Mouse (Mus musculus) limb, embryonic 12.5 days (tissue): ENCODE measurements around the gene Sema6d. TPM values are rescaled to one million over a fixed set of nuclear protein-coding genes. Genes with fewer than 3 reads are reported as not detected.

Experiments used
- ATAC-seq: fragments of 200-750 bp; cut with Nextera tagmentation; 2 replicates; pipeline ENCODE4 v1.8.0; 2017; ENCODE audit warnings: low read depth, moderate TSS enrichment; ENCODE audit not compliant: insufficient number of reproducible peaks, insufficient read depth, low FRiP score, low TSS enrichment
- H3K27ac ChIP-seq: fragments of 300-500 bp; sonication (generic); 2 replicates; pipeline ENCODE4 v1.5.1; 2016; ENCODE audit warnings: mild to moderate bottlenecking, moderate library complexity
- H3K27me3 ChIP-seq: fragments of 300-500 bp; sonication (generic); 2 replicates; pipeline ENCODE4 v1.6.1; 2016; ENCODE audit warnings: mild to moderate bottlenecking, moderate library complexity
- H3K36me3 ChIP-seq: fragments of 300-500 bp; sonication (generic); 2 replicates; pipeline ENCODE4 v1.6.1; 2016; ENCODE audit warnings: mild to moderate bottlenecking, moderate library complexity
- H3K4me1 ChIP-seq: fragments of 300-500 bp; sonication (generic); replicated peaks from 2 replicates; pipeline ENCODE4 v1.6.1; 2016
- H3K4me2 ChIP-seq: fragments of 300-500 bp; sonication (generic); 2 replicates; pipeline ENCODE4 v1.6.1; 2016; ENCODE audit warnings: mild to moderate bottlenecking, moderate library complexity
- H3K4me3 ChIP-seq: fragments of 300-500 bp; sonication (generic); replicated peaks from 2 replicates; pipeline ENCODE4 v1.5.1; 2016; ENCODE audit warnings: mild to moderate bottlenecking
- H3K9ac ChIP-seq: fragments of 300-500 bp; sonication (generic); replicated peaks from 2 replicates; pipeline ENCODE4 v1.6.1; 2016; ENCODE audit warnings: mild to moderate bottlenecking, moderate library complexity
- H3K9me3 ChIP-seq: fragments of 300-500 bp; sonication (generic); 2 replicates; pipeline ENCODE4 v1.6.1; 2016; ENCODE audit warnings: mild to moderate bottlenecking, moderate library complexity
- WGBS: fragments of 180-500 bp; shearing (Covaris S2); methylation state at CpG from one replicate; pipeline ENCODE4 v1.1.7; 2016; 5-methylcytosine and 5-hydroxymethylcytosine counted together
- polyA plus RNA-seq: library from polyadenylated mRNA; unstranded; fragments of >200 nt; fragmentation: Nextera tagmentation; extraction: Ambion mirVana; gene quantifications from 2 replicates; pipeline ENCODE4 v1.2.1, GENCODE M21; 2016

Gene Sema6d
- polyA plus RNA-seq, 1 experiment from 2014 or later, result 6.7 TPM

- Histone ChIP-seq H3K4me1 (no peaks in the 10 kb centered on the region), H3K4me2 (no peak overlapping the region), H3K27ac (no peak overlapping the region), H3K27me3 (no peaks in the 10 kb centered on the region), H3K9me3 (no peaks in the 10 kb centered on the region), H3K4me3 (no peak overlapping the region), H3K9ac (no peak overlapping the region), H3K36me3 (no peaks in the 10 kb centered on the region)
- ATAC-seq, result no peak
- WGBS, result 69% methylated on average over 2 of the region's 2 CpGs
Observed at GRCm38 (mm10) chr2:124562091-124562490, 472.3 kb downstream of the Sema6d start.

GRCm38 (mm10) chr2:124563759-124564158 lies 474.0 kb downstream of the Sema6d start:
- Histone ChIP-seq H3K9me3 (no peaks in the 10 kb centered on the region), H3K27ac (no peak overlapping the region), H3K4me2 (no peak overlapping the region), H3K27me3 (no peaks in the 10 kb centered on the region), H3K4me1 (no peaks in the 10 kb centered on the region), H3K4me3 (no peak overlapping the region), H3K9ac (no peak overlapping the region), H3K36me3 (no peaks in the 10 kb centered on the region)
- no peak for ATAC-seq
- WGBS, result 78% methylated on average over 5 of the region's 5 CpGs

GRCm38 (mm10) chr2:124573734-124574133 lies 484.0 kb downstream of the Sema6d start:
- H3K36me3 ChIP-seq, result no peaks in the 10 kb centered on the region
- no peak overlapping the region for H3K9ac ChIP-seq
- 78% methylated on average over 4 of the region's 4 CpGs for WGBS
- H3K4me2 ChIP-seq, result no peak overlapping the region
- H3K4me1 ChIP-seq, result no peaks in the 10 kb centered on the region
- H3K27ac ChIP-seq, result no peak overlapping the region
- no peak for ATAC-seq
- no peaks in the 10 kb centered on the region for H3K27me3 ChIP-seq
- H3K9me3 ChIP-seq, result no peaks in the 10 kb centered on the region
- H3K4me3 ChIP-seq, result no peak overlapping the region

- 88% methylated on average over 2 of the region's 2 CpGs for WGBS
- Histone ChIP-seq H3K27me3 (no peaks in the 10 kb centered on the region), H3K4me3 (no peak overlapping the region), H3K36me3 (no peaks in the 10 kb centered on the region), H3K4me2 (no peak overlapping the region), H3K9me3 (no peaks in the 10 kb centered on the region), H3K27ac (no peak overlapping the region), H3K9ac (no peak overlapping the region), H3K4me1 (no peaks in the 10 kb centered on the region)
- no peak for ATAC-seq
Observed at GRCm38 (mm10) chr2:124576053-124576452, 486.3 kb downstream of the Sema6d start.

- H3K4me2 ChIP-seq, result no peak overlapping the region
- H3K4me3 ChIP-seq, result no peak overlapping the region
- no peak overlapping the region for H3K9ac ChIP-seq
- H3K27ac ChIP-seq, result no peak overlapping the region
- ATAC-seq, result no peak
- H3K4me1 ChIP-seq, result no peaks in the 10 kb centered on the region
- H3K36me3 ChIP-seq, result no peaks in the 10 kb centered on the region
- WGBS, result 70% methylated on average over 7 of the region's 7 CpGs
- no peaks in the 10 kb centered on the region for H3K9me3 ChIP-seq
- no peaks in the 10 kb centered on the region; the same call in 1 of the 2 replicates for H3K27me3 ChIP-seq
Observed at GRCm38 (mm10) chr2:124583561-124583960, 493.8 kb downstream of the Sema6d start.

GRCm38 (mm10) chr2:124592750-124593149 lies 503.0 kb downstream of the Sema6d start:
- Histone ChIP-seq H3K9ac (no peak overlapping the region), H3K9me3 (no peaks in the 10 kb centered on the region), H3K4me3 (no peak overlapping the region), H3K36me3 (no peaks in the 10 kb centered on the region), H3K4me2 (no peak overlapping the region), H3K4me1 (no peaks in the 10 kb centered on the region), H3K27me3 (no peaks in the 10 kb centered on the region), H3K27ac (no peak overlapping the region)
- ATAC-seq, result no peak
- WGBS, result 90% methylated on average over 4 of the region's 4 CpGs

- Histone ChIP-seq H3K36me3 (no peaks in the 10 kb centered on the region), H3K27me3 (peaks cover 9% of the 10 kb centered on the region; the same call in 1 of the 2 replicates), H3K9ac (no peak overlapping the region), H3K4me3 (no peak overlapping the region), H3K4me1 (peaks cover 10% of the 10 kb centered on the region; the same call in 1 of the 2 replicates), H3K4me2 (no peak overlapping the region), H3K27ac (no peak overlapping the region), H3K9me3 (no peaks in the 10 kb centered on the region)
- no peak for ATAC-seq
- whole genome bisulfite sequencing, result 75% methylated on average over 3 of the region's 3 CpGs
Observed at GRCm38 (mm10) chr2:124599014-124599413, 509.2 kb downstream of the Sema6d start.

GRCm38 (mm10) chr2:124601702-124602378 lies 512.1 kb downstream of the Sema6d start:
- Histone ChIP-seq H3K27me3 (peaks cover 9% of the 10 kb centered on the region; the same call in 1 of the 2 replicates), H3K9ac (no peak overlapping the region), H3K9me3 (no peaks in the 10 kb centered on the region), H3K4me1 (peaks cover 10% of the 10 kb centered on the region; the same call in 1 of the 2 replicates), H3K27ac (no peak overlapping the region), H3K4me3 (no peak overlapping the region), H3K4me2 (no peak overlapping the region), H3K36me3 (no peaks in the 10 kb centered on the region)
- 65% methylated on average over 9 of the region's 9 CpGs for WGBS
- no peak for ATAC-seq

- H3K4me1 ChIP-seq, result peaks cover 10% of the 10 kb centered on the region; the same call in 1 of the 2 replicates
- H3K9ac ChIP-seq, result no peak overlapping the region
- no peak for ATAC-seq
- H3K36me3 ChIP-seq, result no peaks in the 10 kb centered on the region
- 0 out of 2 replicates have a peak overlapping the region, but pooled peaks have one; percentile 1 for H3K27ac ChIP-seq
- no peak overlapping the region for H3K4me3 ChIP-seq
- no peaks in the 10 kb centered on the region for H3K9me3 ChIP-seq
- WGBS, result 55% methylated on average over 8 of the region's 8 CpGs
- H3K27me3 ChIP-seq, result peaks cover 12% of the 10 kb centered on the region
- no peak overlapping the region for H3K4me2 ChIP-seq
Observed at GRCm38 (mm10) chr2:124602379-124602913, 512.7 kb downstream of the Sema6d start.

- 80% methylated on average over 1 of the region's 1 CpGs for WGBS
- H3K9ac ChIP-seq, result no peak overlapping the region
- H3K9me3 ChIP-seq, result no peaks in the 10 kb centered on the region
- peaks cover 27% of the 10 kb centered on the region for H3K27me3 ChIP-seq
- H3K36me3 ChIP-seq, result no peaks in the 10 kb centered on the region
- no peak overlapping the region for H3K27ac ChIP-seq
- no peak for ATAC-seq
- H3K4me2 ChIP-seq, result no peak overlapping the region
- no peak overlapping the region for H3K4me3 ChIP-seq
- peaks cover 14% of the 10 kb centered on the region; the same call in 1 of the 2 replicates for H3K4me1 ChIP-seq
Observed at GRCm38 (mm10) chr2:124605341-124605740, 515.6 kb downstream of the Sema6d start.

GRCm38 (mm10) chr2:124607986-124608385 lies 518.2 kb downstream of the Sema6d start:
- H3K36me3 ChIP-seq, result no peaks in the 10 kb centered on the region
- peaks cover 9% of the 10 kb centered on the region; the same call in 1 of the 2 replicates for H3K4me1 ChIP-seq
- no peak overlapping the region for H3K4me3 ChIP-seq
- H3K27ac ChIP-seq, result no peak overlapping the region
- H3K27me3 ChIP-seq, result peaks cover 37% of the 10 kb centered on the region
- ATAC-seq, result no peak
- H3K4me2 ChIP-seq, result no peak overlapping the region
- H3K9ac ChIP-seq, result no peak overlapping the region
- H3K9me3 ChIP-seq, result no peaks in the 10 kb centered on the region
- WGBS, result 59% methylated on average over 5 of the region's 5 CpGs
